Mouse (Mus musculus): Measurements from ENCODE around the gene M1ap.

- TF ChIP-seq USF1 (IDR thresholded peaks at IDR 0.05; ENCODE audit: low read depth) (no peak), POLR2A (IDR thresholded peaks at IDR 0.05; ENCODE audit: insufficient read length, low read depth) (no peak), E2F4 (IDR thresholded peaks at IDR 0.05; ENCODE audit: insufficient read depth) (no peak), REST (IDR thresholded peaks at IDR 0.05; ENCODE audit: insufficient read depth, insufficient read length) (no peak), TCF12 (IDR thresholded peaks at IDR 0.05; ENCODE audit: insufficient read depth, poor library complexity, severe bottlenecking) (no peak), CEBPB (IDR thresholded peaks at IDR 0.05; ENCODE audit: insufficient read depth, poor library complexity, severe bottlenecking) (no peak), TCF3 (IDR thresholded peaks at IDR 0.05; ENCODE audit: insufficient read length, low read depth) (no peak), MAX (IDR thresholded peaks at IDR 0.05; ENCODE audit: low read depth) (no peak), POLR2AphosphoS2 (IDR thresholded peaks at IDR 0.05; ENCODE audit: insufficient read length, low read depth) (no peak)
Measured at GRCm38 (mm10) chr6:83043561-83043960, 96.9 kb downstream of the M1ap start.
